Mouse (Mus musculus): ENCODE measurements around the gene Ppp1r27. TPM values are rescaled to one million over a fixed set of nuclear protein-coding genes. Genes with fewer than 3 reads are reported as not detected.

The Ppp1r27 gene
- polyA plus RNA-seq, 1 experiment from 2014 or later: not detected

GRCm38 (mm10) chr11:120507611-120508289 lies 43.2 kb downstream of the Ppp1r27 start:
- Histone ChIP-seq H3K27me3 (replicated peaks; ENCODE audit: control insufficient read depth, insufficient read depth, low read length) (no peaks in the 10 kb centered on the region), H3K9ac (ENCODE audit: low read length) (no peak overlapping the region), H3K36me3 (ENCODE audit: control insufficient read depth, insufficient read depth, low read length) (no peaks in the 10 kb centered on the region), H3K4me1 (ENCODE audit: control insufficient read depth, insufficient read depth, low read length) (peaks cover 6% of the 10 kb centered on the region), H3K9me3 (replicated peaks; ENCODE audit: control insufficient read depth, low read length) (no peaks in the 10 kb centered on the region), H3K27ac (ENCODE audit: low read depth, low read length) (no peak overlapping the region), H3K4me2 (ENCODE audit: low read length) (no peak overlapping the region), H3K4me3 (ENCODE audit: low read depth, low read length) (no peak overlapping the region)
- no peak for ATAC-seq
- no peak for DNase-seq (ENCODE audit: low spot score)
- 85% methylated on average over 13 of the region's 13 CpGs for WGBS

GRCm38 (mm10) chr11:120506899-120507298 lies 44.0 kb downstream of the Ppp1r27 start:
- 57% methylated on average over 4 of the region's 4 CpGs for WGBS
- Histone ChIP-seq H3K36me3 (ENCODE audit: control insufficient read depth, insufficient read depth, low read length) (no peaks in the 10 kb centered on the region), H3K9ac (ENCODE audit: low read length) (no peak overlapping the region), H3K27me3 (replicated peaks; ENCODE audit: control insufficient read depth, insufficient read depth, low read length) (no peaks in the 10 kb centered on the region), H3K27ac (ENCODE audit: low read depth, low read length) (no peak overlapping the region), H3K4me1 (ENCODE audit: control insufficient read depth, insufficient read depth, low read length) (peaks cover 6% of the 10 kb centered on the region), H3K9me3 (replicated peaks; ENCODE audit: control insufficient read depth, low read length) (no peaks in the 10 kb centered on the region), H3K4me2 (ENCODE audit: low read length) (no peak overlapping the region), H3K4me3 (ENCODE audit: low read depth, low read length) (no peak overlapping the region)
- DNase-seq (ENCODE audit: low spot score) (no peak), ATAC-seq (no peak)

- no peak overlapping the region for H3K9ac ChIP-seq (ENCODE audit: low read length)
- no peak overlapping the region for H3K27ac ChIP-seq (ENCODE audit: low read depth, low read length)
- H3K4me1 ChIP-seq (ENCODE audit: control insufficient read depth, insufficient read depth, low read length): peaks cover 4% of the 10 kb centered on the region
- H3K9me3 ChIP-seq (replicated peaks; ENCODE audit: control insufficient read depth, low read length): no peaks in the 10 kb centered on the region
- no peaks in the 10 kb centered on the region for H3K27me3 ChIP-seq (replicated peaks; ENCODE audit: control insufficient read depth, insufficient read depth, low read length)
- H3K36me3 ChIP-seq (ENCODE audit: control insufficient read depth, insufficient read depth, low read length): no peaks in the 10 kb centered on the region
- no peak for ATAC-seq
- H3K4me3 ChIP-seq (ENCODE audit: low read depth, low read length): no peak overlapping the region
- no peak for DNase-seq (ENCODE audit: low spot score)
- 92% methylated on average over 3 of the region's 3 CpGs for WGBS
- H3K4me2 ChIP-seq (ENCODE audit: low read length): no peak overlapping the region
These were observed 45.3 kb downstream of the Ppp1r27 start for GRCm38 (mm10) chr11:120505661-120506060.

DNA sequence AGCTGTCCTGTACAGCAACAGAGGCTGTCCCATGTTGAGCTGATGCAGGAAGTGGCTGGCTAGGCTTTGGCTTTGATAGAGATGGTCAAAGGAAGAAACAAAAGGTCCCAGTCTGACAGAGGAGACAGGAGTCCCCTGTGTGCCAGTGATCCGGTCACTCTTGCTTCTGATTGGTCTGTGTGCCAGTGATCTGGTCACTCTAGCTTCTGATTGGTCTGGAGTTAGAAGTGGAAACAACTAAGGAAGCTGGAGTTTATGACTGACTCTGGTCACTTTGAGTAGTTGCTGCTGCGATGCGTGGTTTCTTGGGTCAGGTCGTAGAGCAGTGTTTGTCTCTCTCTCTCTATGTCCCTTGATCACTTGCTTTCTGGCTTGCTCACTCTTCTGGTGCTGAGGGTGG lies 49.2 kb downstream of the Ppp1r27 start:
- ATAC-seq (no peak), DNase-seq (ENCODE audit: low spot score) (no peak)
- Histone ChIP-seq H3K4me2 (ENCODE audit: low read length) (no peak overlapping the region), H3K27me3 (replicated peaks; ENCODE audit: control insufficient read depth, insufficient read depth, low read length) (no peaks in the 10 kb centered on the region), H3K4me1 (ENCODE audit: control insufficient read depth, insufficient read depth, low read length) (no peaks in the 10 kb centered on the region), H3K36me3 (ENCODE audit: control insufficient read depth, insufficient read depth, low read length) (peaks cover 24% of the 10 kb centered on the region), H3K9me3 (replicated peaks; ENCODE audit: control insufficient read depth, low read length) (no peaks in the 10 kb centered on the region), H3K4me3 (ENCODE audit: low read depth, low read length) (no peak overlapping the region), H3K27ac (ENCODE audit: low read depth, low read length) (no peak overlapping the region), H3K9ac (ENCODE audit: low read length) (no peak overlapping the region)
- WGBS: 85% methylated on average over 4 of the region's 4 CpGs

GRCm38 (mm10) chr11:120501018-120501417 lies 49.9 kb downstream of the Ppp1r27 start:
- H3K36me3 ChIP-seq (ENCODE audit: control insufficient read depth, insufficient read depth, low read length): peaks cover 31% of the 10 kb centered on the region
- 65% methylated on average over 6 of the region's 6 CpGs for WGBS
- H3K4me1 ChIP-seq (ENCODE audit: control insufficient read depth, insufficient read depth, low read length): no peaks in the 10 kb centered on the region
- no peak overlapping the region for H3K4me2 ChIP-seq (ENCODE audit: low read length)
- H3K9ac ChIP-seq (ENCODE audit: low read length): no peak overlapping the region
- no peaks in the 10 kb centered on the region for H3K27me3 ChIP-seq (replicated peaks; ENCODE audit: control insufficient read depth, insufficient read depth, low read length)
- no peak for ATAC-seq
- DNase-seq (ENCODE audit: low spot score): no peak
- H3K4me3 ChIP-seq (ENCODE audit: low read depth, low read length): no peak overlapping the region
- no peak overlapping the region for H3K27ac ChIP-seq (ENCODE audit: low read depth, low read length)
- no peaks in the 10 kb centered on the region for H3K9me3 ChIP-seq (replicated peaks; ENCODE audit: control insufficient read depth, low read length)

DNA sequence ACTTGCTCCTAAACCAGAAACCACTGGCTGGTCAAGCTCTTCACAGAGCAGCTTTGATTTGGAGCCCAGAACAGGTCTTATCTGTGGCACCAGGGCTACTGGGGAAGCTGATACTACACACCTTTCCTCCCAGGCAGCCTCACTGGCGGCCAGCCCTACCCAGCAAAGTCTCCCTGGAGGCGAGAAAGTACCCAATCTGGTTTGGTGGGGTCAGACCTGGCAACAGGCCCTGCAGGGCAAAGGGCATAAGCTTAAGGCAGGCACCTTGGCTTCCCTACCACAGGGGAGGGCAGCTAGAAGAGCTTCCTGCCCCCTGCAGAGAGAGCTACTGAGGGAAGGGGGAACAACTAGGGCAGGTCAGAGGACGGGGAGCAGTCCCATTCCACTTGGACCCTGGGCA lies 50.6 kb downstream of the Ppp1r27 start:
- no peaks in the 10 kb centered on the region for H3K27me3 ChIP-seq (replicated peaks; ENCODE audit: control insufficient read depth, insufficient read depth, low read length)
- no peak for DNase-seq (ENCODE audit: low spot score)
- 30% methylated on average over 3 of the region's 3 CpGs for WGBS

More for the DNA sequence above, 50.6 kb downstream of the Ppp1r27 start:
- Histone ChIP-seq H3K9ac (ENCODE audit: low read length) (no peak overlapping the region), H3K4me1 (ENCODE audit: control insufficient read depth, insufficient read depth, low read length) (no peaks in the 10 kb centered on the region), H3K36me3 (ENCODE audit: control insufficient read depth, insufficient read depth, low read length) (peaks cover 37% of the 10 kb centered on the region), H3K4me3 (ENCODE audit: low read depth, low read length) (no peak overlapping the region), H3K27ac (ENCODE audit: low read depth, low read length) (no peak overlapping the region), H3K9me3 (replicated peaks; ENCODE audit: control insufficient read depth, low read length) (no peaks in the 10 kb centered on the region), H3K4me2 (ENCODE audit: low read length) (no peak overlapping the region)
- no peak for ATAC-seq

Other genes with a start within 250 kb of the Ppp1r27 start
- gene Actg1, start 202.6 kb downstream of the Ppp1r27 start, polyA plus RNA-seq (2014; fragmentation: Nextera tagmentation; extraction: Ambion mirVana): 3,852 and 3,863 TPM in 2 replicates
- 0.75 and 1.4 TPM in 2 replicates for gene Fscn2, start 189.6 kb downstream of the Ppp1r27 start, polyA plus RNA-seq (2014; fragmentation: Nextera tagmentation; extraction: Ambion mirVana)
- 51.7 and 71.1 TPM in 2 replicates for gene Faap100, start 172.4 kb downstream of the Ppp1r27 start, polyA plus RNA-seq (2014; fragmentation: Nextera tagmentation; extraction: Ambion mirVana)
- gene Nploc4, start 113.4 kb downstream of the Ppp1r27 start, polyA plus RNA-seq (2014; fragmentation: Nextera tagmentation; extraction: Ambion mirVana): 29.9 and 30.8 TPM in 2 replicates
- gene Tspan10, start 108.5 kb downstream of the Ppp1r27 start, polyA plus RNA-seq (2014; fragmentation: Nextera tagmentation; extraction: Ambion mirVana): not detected in 2 replicates
- not detected in 2 replicates for gene Pde6g, start 97.6 kb downstream of the Ppp1r27 start, polyA plus RNA-seq (2014; fragmentation: Nextera tagmentation; extraction: Ambion mirVana)
- gene Oxld1, start 93.1 kb downstream of the Ppp1r27 start, polyA plus RNA-seq (2014; fragmentation: Nextera tagmentation; extraction: Ambion mirVana): 11.6 and 15.3 TPM in 2 replicates
- gene Ccdc137, start 93.0 kb downstream of the Ppp1r27 start, polyA plus RNA-seq (2014; fragmentation: Nextera tagmentation; extraction: Ambion mirVana): 18.6 and 18.8 TPM in 2 replicates
- 37.4 and 43.9 TPM in 2 replicates for gene Arl16, start 83.5 kb downstream of the Ppp1r27 start, polyA plus RNA-seq (2014; fragmentation: Nextera tagmentation; extraction: Ambion mirVana)
- 143 and 155 TPM in 2 replicates for gene Mrpl12, start 66.5 kb downstream of the Ppp1r27 start, polyA plus RNA-seq (2014; fragmentation: Nextera tagmentation; extraction: Ambion mirVana)
- 29.7 and 31.6 TPM in 2 replicates for gene Slc25a10, start 59.3 kb downstream of the Ppp1r27 start, polyA plus RNA-seq (2014; fragmentation: Nextera tagmentation; extraction: Ambion mirVana)
- 0.14 TPM in 1 of 2 replicates, not detected in the other for gene Gcgr, start 20.4 kb downstream of the Ppp1r27 start, polyA plus RNA-seq (2014; fragmentation: Nextera tagmentation; extraction: Ambion mirVana)
- gene Mcrip1, start 1.4 kb downstream of the Ppp1r27 start, polyA plus RNA-seq (2014; fragmentation: Nextera tagmentation; extraction: Ambion mirVana): 291 and 313 TPM in 2 replicates
- gene P4hb, start 22.1 kb upstream of the Ppp1r27 start, polyA plus RNA-seq (2014; fragmentation: Nextera tagmentation; extraction: Ambion mirVana): 325 and 332 TPM in 2 replicates
- gene Arhgdia, start 30.5 kb upstream of the Ppp1r27 start, polyA plus RNA-seq (2014; fragmentation: Nextera tagmentation; extraction: Ambion mirVana): 449 and 481 TPM in 2 replicates
- 318 and 352 TPM in 2 replicates for gene Alyref, start 47.2 kb upstream of the Ppp1r27 start, polyA plus RNA-seq (2014; fragmentation: Nextera tagmentation; extraction: Ambion mirVana)
- 237 and 281 TPM in 2 replicates for gene Anapc11, start 47.3 kb upstream of the Ppp1r27 start, polyA plus RNA-seq (2014; fragmentation: Nextera tagmentation; extraction: Ambion mirVana)
- 0.46 and 0.98 TPM in 2 replicates for gene Npb, start 57.3 kb upstream of the Ppp1r27 start, polyA plus RNA-seq (2014; fragmentation: Nextera tagmentation; extraction: Ambion mirVana)
- 113 and 134 TPM in 2 replicates for gene Pcyt2, start 66.8 kb upstream of the Ppp1r27 start, polyA plus RNA-seq (2014; fragmentation: Nextera tagmentation; extraction: Ambion mirVana)
- gene Sirt7, start 74.1 kb upstream of the Ppp1r27 start, polyA plus RNA-seq (2014; fragmentation: Nextera tagmentation; extraction: Ambion mirVana): 30.4 and 40.8 TPM in 2 replicates
- 20.0 and 23.6 TPM in 2 replicates for gene Mafg, start 82.5 kb upstream of the Ppp1r27 start, polyA plus RNA-seq (2014; fragmentation: Nextera tagmentation; extraction: Ambion mirVana)
- 33.6 and 33.9 TPM in 2 replicates for gene Pycr1, start 92.6 kb upstream of the Ppp1r27 start, polyA plus RNA-seq (2014; fragmentation: Nextera tagmentation; extraction: Ambion mirVana)
- gene Myadml2, start 97.0 kb upstream of the Ppp1r27 start, polyA plus RNA-seq (2014; fragmentation: Nextera tagmentation; extraction: Ambion mirVana): 0.38 and 0.48 TPM in 2 replicates
- gene Notum, start 110.0 kb upstream of the Ppp1r27 start, polyA plus RNA-seq (2014; fragmentation: Nextera tagmentation; extraction: Ambion mirVana): 0.36 and 0.61 TPM in 2 replicates
- gene Aspscr1, start 121.8 kb upstream of the Ppp1r27 start, polyA plus RNA-seq (2014; fragmentation: Nextera tagmentation; extraction: Ambion mirVana): 129 TPM in 2 replicates
- 108 and 140 TPM in 2 replicates for gene Cenpx, start 162.6 kb upstream of the Ppp1r27 start, polyA plus RNA-seq (2014; fragmentation: Nextera tagmentation; extraction: Ambion mirVana)
- gene Lrrc45, start 162.8 kb upstream of the Ppp1r27 start, polyA plus RNA-seq (2014; fragmentation: Nextera tagmentation; extraction: Ambion mirVana): 39.0 and 59.5 TPM in 2 replicates
- 110 and 119 TPM in 2 replicates for gene Rac3, start 170.3 kb upstream of the Ppp1r27 start, polyA plus RNA-seq (2014; fragmentation: Nextera tagmentation; extraction: Ambion mirVana)
- gene Dcxr, start 176.1 kb upstream of the Ppp1r27 start, polyA plus RNA-seq (2014; fragmentation: Nextera tagmentation; extraction: Ambion mirVana): 11.2 and 13.7 TPM in 2 replicates
- gene Cbr2, start 181.0 kb upstream of the Ppp1r27 start, polyA plus RNA-seq (2014; fragmentation: Nextera tagmentation; extraction: Ambion mirVana): 0.98 and 1.1 TPM in 2 replicates
- 3.8 and 3.9 TPM in 2 replicates for gene Hmga1b, start 211.7 kb upstream of the Ppp1r27 start, polyA plus RNA-seq (2014; fragmentation: Nextera tagmentation; extraction: Ambion mirVana)
- 39.4 and 64.8 TPM in 2 replicates for gene Rfng, start 233.1 kb upstream of the Ppp1r27 start, polyA plus RNA-seq (2014; fragmentation: Nextera tagmentation; extraction: Ambion mirVana)
- gene Gps1, start 233.1 kb upstream of the Ppp1r27 start, polyA plus RNA-seq (2014; fragmentation: Nextera tagmentation; extraction: Ambion mirVana): 348 and 350 TPM in 2 replicates
- 53.5 and 58.6 TPM in 2 replicates for gene Dus1l, start 245.3 kb upstream of the Ppp1r27 start, polyA plus RNA-seq (2014; fragmentation: Nextera tagmentation; extraction: Ambion mirVana)